Mouse (Mus musculus): ENCODE measurements around the gene Cdc34.

DNA sequence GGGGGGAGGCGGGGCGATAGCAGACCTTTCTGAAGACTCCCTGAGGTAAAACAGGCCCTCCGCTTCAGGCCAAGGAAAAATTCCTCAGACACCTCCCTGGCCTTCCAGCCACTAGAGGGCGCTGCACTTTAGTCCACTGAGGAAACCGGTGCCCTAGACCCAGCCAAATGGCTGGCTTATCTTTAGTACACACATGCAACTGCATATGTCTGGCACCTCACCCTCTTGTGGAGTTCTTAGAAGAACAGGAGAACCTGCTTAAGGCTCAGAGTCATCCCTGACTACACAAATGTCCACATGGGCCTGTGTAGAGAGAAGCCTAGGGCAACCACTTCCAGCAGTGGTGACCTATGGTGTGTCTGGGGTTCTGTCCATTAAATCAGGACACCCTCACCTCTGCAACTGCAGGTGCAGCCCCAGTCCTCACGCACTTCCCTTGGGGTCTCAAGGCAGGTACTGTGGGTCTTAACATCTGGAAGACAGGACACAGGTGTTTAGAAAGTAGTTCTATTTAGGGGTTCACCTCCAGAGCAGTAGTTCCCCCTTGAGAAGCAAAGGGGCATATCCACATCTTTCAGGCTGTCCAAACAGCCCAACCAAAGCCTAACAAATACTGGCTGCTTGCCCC, 30.6 kb downstream of the Cdc34 start:
- TF ChIP-seq CTCF (IDR thresholded peaks at IDR 0.05; ENCODE audit: low read depth) (peak; percentile 91), EP300 (IDR thresholded peaks at IDR 0.05; ENCODE audit: low read depth) (peak; percentile 91)
